Mouse (Mus musculus) MEL (cell line): ENCODE measurements around the gene Bap1. TPM values are rescaled to one million over a fixed set of nuclear protein-coding genes. Genes with fewer than 3 reads are reported as not detected.

Experiments used
- DNase-seq: peaks from one replicate; pipeline ENCODE4 v3.0.0; 2011; ENCODE audit warnings: low read depth, low spot score
- H3K27ac ChIP-seq: 2 replicates; pipeline ENCODE4 v1.5.1; 2012; ENCODE audit warnings: low read depth, mild to moderate bottlenecking, control low read depth, low read length, moderate library complexity; ENCODE audit not compliant: control insufficient read depth
- H3K27me3 ChIP-seq, 2 experiments: fragments of 150-350 bp in 1 of 2; sonication (generic) in 1 of 2; 2 replicates each; pipeline ENCODE4 v1.6.1; 2012; ENCODE audit warnings: low read length in 2 of 2, mild to moderate bottlenecking in 2 of 2, improper control_type of control experiment in 1 of 2, moderate library complexity in 1 of 2; ENCODE audit not compliant: insufficient read depth in 2 of 2, control insufficient read depth in 1 of 2
- H3K36me3 ChIP-seq, 2 experiments: 2 replicates each; pipeline ENCODE4 v1.6.1; 2012 to 2014; ENCODE audit warnings: low read length in 2 of 2, improper control_type of control experiment in 1 of 2, inconsistent platforms in 1 of 2, mild to moderate bottlenecking in 1 of 2; ENCODE audit not compliant: insufficient read depth in 2 of 2, control insufficient read depth in 1 of 2
- H3K4me1 ChIP-seq, 2 experiments: fragments of 150-350 bp in 1 of 2; sonication (generic) in 1 of 2; 2 replicates each; pipeline ENCODE4 v1.6.1; 2012; ENCODE audit warnings: low read length in 2 of 2, improper control_type of control experiment in 1 of 2, mild to moderate bottlenecking in 1 of 2; ENCODE audit not compliant: insufficient read depth in 2 of 2, control insufficient read depth in 1 of 2
- H3K4me3 ChIP-seq, 2 experiments: fragments of 150-350 bp in 1 of 2; sonication (generic) in 1 of 2; 2 replicates each; pipeline ENCODE4 v1.5.1; 2012; ENCODE audit warnings: low read depth in 2 of 2, low read length in 2 of 2, mild to moderate bottlenecking in 2 of 2, moderate library complexity in 2 of 2, control low read depth in 1 of 2, improper control_type of control experiment in 1 of 2; ENCODE audit not compliant: control insufficient read depth in 1 of 2, insufficient read depth in 1 of 2
- H3K79me2 ChIP-seq: 2 replicates; pipeline ENCODE4 v1.6.1; 2012; ENCODE audit warnings: mild to moderate bottlenecking, low read length, moderate library complexity; ENCODE audit not compliant: control insufficient read depth, poor library complexity, insufficient read depth
- H3K9ac ChIP-seq: 2 replicates; pipeline ENCODE4 v1.6.1; 2012; ENCODE audit warnings: low read depth, mild to moderate bottlenecking, control low read depth, low read length, moderate library complexity; ENCODE audit not compliant: control insufficient read depth, poor library complexity, severe bottlenecking
- H3K9me3 ChIP-seq: fragments of 150-350 bp; sonication (generic); replicated peaks from 2 replicates; pipeline ENCODE4 v1.6.1; 2012; ENCODE audit warnings: mild to moderate bottlenecking, low read length, improper control_type of control experiment, moderate library complexity; ENCODE audit not compliant: insufficient read depth
- BHLHE40 ChIP-seq: IDR thresholded peaks from 2 replicates; pipeline ENCODE4 v1.6.1; 2012; ENCODE audit warnings: low read depth, mild to moderate bottlenecking, inconsistent platforms, low read length, improper control_type of control experiment, borderline replicate concordance
- CTCF ChIP-seq, 3 experiments: IDR thresholded peaks in 2 of 3; conservative IDR thresholded peaks in 1 of 3; 2 replicates each; pipeline ENCODE4 v1.5.1; 2011 to 2012; ENCODE audit warnings: low read length in 3 of 3, low read depth in 2 of 3, mild to moderate bottlenecking in 2 of 3, improper control_type of control experiment in 1 of 3, inconsistent platforms in 1 of 3, mixed read lengths in 1 of 3, moderate library complexity in 1 of 3; ENCODE audit not compliant: control insufficient read depth in 1 of 3, insufficient read depth in 1 of 3, poor library complexity in 1 of 3, severe bottlenecking in 1 of 3
- HCFC1 ChIP-seq: IDR thresholded peaks from 2 replicates; pipeline ENCODE4 v1.6.1; 2012; ENCODE audit warnings: low read depth, mild to moderate bottlenecking, inconsistent platforms, low read length, improper control_type of control experiment, moderate library complexity
- MXI1 ChIP-seq: IDR thresholded peaks from 2 replicates; pipeline ENCODE4 v1.6.1; 2011; ENCODE audit warnings: mild to moderate bottlenecking, low read depth, low read length, improper control_type of control experiment
- MYC ChIP-seq: IDR thresholded peaks from 2 replicates; pipeline ENCODE4 v1.6.1; 2011; ENCODE audit warnings: low read depth, mild to moderate bottlenecking, low read length, improper control_type of control experiment, moderate library complexity
- POLR2A ChIP-seq, 2 experiments: IDR thresholded peaks; 2 replicates each; pipeline ENCODE4 v1.6.1; 2011 to 2012; ENCODE audit warnings: low read length in 2 of 2, mild to moderate bottlenecking in 2 of 2, control low read depth in 1 of 2, improper control_type of control experiment in 1 of 2, low read depth in 1 of 2, moderate library complexity in 1 of 2; ENCODE audit not compliant: control insufficient read depth in 1 of 2, insufficient read depth in 1 of 2, poor library complexity in 1 of 2
- POLR2AphosphoS2 ChIP-seq: IDR thresholded peaks from 2 replicates; pipeline ENCODE4 v1.6.1; 2011; ENCODE audit warnings: low read length, improper control_type of control experiment
- SMC3 ChIP-seq: IDR thresholded peaks from 2 replicates; pipeline ENCODE4 v1.6.1; 2011; ENCODE audit warnings: low read depth, low read length, improper control_type of control experiment
- TAL1 ChIP-seq: IDR thresholded peaks from 2 replicates; pipeline ENCODE4 v1.6.1; 2012; ENCODE audit warnings: mild to moderate bottlenecking, inconsistent platforms, low read length, moderate library complexity, mixed read lengths
- USF1 ChIP-seq: IDR thresholded peaks from 2 replicates; pipeline ENCODE4 v1.6.1; 2014; ENCODE audit warnings: low read depth, mild to moderate bottlenecking, inconsistent platforms, low read length, improper control_type of control experiment, moderate library complexity
- ZNF384 ChIP-seq: IDR thresholded peaks from 2 replicates; pipeline ENCODE4 v1.6.1; 2012; ENCODE audit warnings: low read depth, mild to moderate bottlenecking, inconsistent platforms, low read length, improper control_type of control experiment
- polyA plus RNA-seq, 2 experiments: library from polyadenylated mRNA; stranded (reverse) in 1 of 2; unstranded in 1 of 2; fragments of >175 nt in 1 of 2; fragments of >200 nt in 1 of 2; gene quantifications; 2 replicates each; pipeline versions ENCODE4 v1.2.1 to v1.2.4; 2012; ENCODE audit warnings: low replicate concordance in 2 of 2, low read depth in 1 of 2; ENCODE audit not compliant: insufficient read length in 2 of 2, insufficient read depth in 1 of 2, missing spikeins in 1 of 2
- total RNA-seq: library from RNA; depleted of rRNA; stranded (reverse); fragments of 300-350 nt; gene quantifications from 2 replicates; pipeline ENCODE4 v1.2.3, GENCODE M21; 2012; rRNA removed

The Bap1 gene
- total and polyA plus RNA-seq, 3 experiments: 85.4 to 177 (median 112) TPM

DNA sequence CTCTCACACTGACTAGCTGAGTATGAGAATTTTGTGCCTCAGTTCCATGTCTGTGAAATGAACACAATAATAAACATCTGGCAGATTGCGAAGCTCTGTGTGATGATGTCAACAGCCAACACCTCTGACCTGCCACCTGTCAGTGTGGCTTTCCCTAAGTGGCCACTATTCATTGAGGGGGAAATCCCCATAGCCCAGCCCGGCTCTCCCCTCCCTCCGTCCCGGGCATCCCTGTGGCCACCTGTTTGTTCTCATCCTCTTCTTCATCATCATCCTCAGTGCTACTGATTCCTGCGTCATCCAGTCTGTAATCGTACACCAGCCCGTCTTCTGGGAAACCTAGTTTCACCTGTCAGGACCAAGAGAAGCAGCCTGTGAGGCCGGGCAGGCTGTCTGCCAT, 34.5 kb downstream of the Bap1 start:
- Histone ChIP-seq H3K79me2 (no peaks in the 10 kb centered on the region), H3K27ac (no peak overlapping the region), H3K9me3 (no peaks in the 10 kb centered on the region), H3K27me3 (peaks cover 7 to 12% of the 10 kb centered on the region in 2 experiments), H3K4me1 (no peaks in the 10 kb centered on the region), H3K4me3 (no peak overlapping the region), H3K36me3 (no peaks in the 10 kb centered on the region), H3K9ac (no peak overlapping the region)
- DNase-seq: no peak
- TF ChIP-seq HCFC1: no peak
- TF ChIP-seq ZNF384: no peak
- no peak for TF ChIP-seq SMC3
- TF ChIP-seq POLR2A (IDR thresholded peaks at IDR 0.05; ENCODE audit: control insufficient read depth in 1 of 2, insufficient read depth in 1 of 2, low read depth in 1 of 2, low read length in 2 of 2, poor library complexity in 1 of 2): no peak
- no peak for TF ChIP-seq USF1
- no peak for TF ChIP-seq MXI1
- TF ChIP-seq MYC: no peak
- no peak for TF ChIP-seq POLR2AphosphoS2
- TF ChIP-seq TAL1: no peak
- TF ChIP-seq CTCF (IDR thresholded peaks at IDR 0.05 in 2 of 3, conservative IDR thresholded peaks at IDR 0.05 in 1 of 3; ENCODE audit: control insufficient read depth in 1 of 3, insufficient read depth in 1 of 3, low read depth in 2 of 3, low read length in 3 of 3, poor library complexity in 1 of 3, severe bottlenecking in 1 of 3): no peak
- no peak for TF ChIP-seq BHLHE40

Other genes with a start within 250 kb of the Bap1 start
- gene Spcs1, start 249.8 kb upstream of the Bap1 start, total RNA-seq: 165 and 208 TPM in 2 replicates
- gene Spcs1, start 249.8 kb upstream of the Bap1 start, polyA plus RNA-seq: 100 to 1,000 TPM; 188 to 419 TPM
- 28.7 and 31.1 TPM in 2 replicates for gene Pbrm1, start 232.3 kb upstream of the Bap1 start, total RNA-seq
- gene Pbrm1, start 232.3 kb upstream of the Bap1 start, polyA plus RNA-seq: 10 to 100 TPM; 32.4 to 62.0 TPM
- gene Gnl3, start 232.3 kb upstream of the Bap1 start, total RNA-seq: 217 and 257 TPM in 2 replicates
- gene Gnl3, start 232.3 kb upstream of the Bap1 start, polyA plus RNA-seq: 100 to 1,000 TPM; 151 to 332 TPM
- gene Smim4, start 122.5 kb upstream of the Bap1 start, total RNA-seq: 78.8 and 122 TPM in 2 replicates
- gene Smim4, start 122.5 kb upstream of the Bap1 start, polyA plus RNA-seq: 10 to 100 TPM in 1 of 2 experiments, not detected in 1; 87.8 TPM
- 168 and 172 TPM in 2 replicates for gene Nt5dc2, start 120.4 kb upstream of the Bap1 start, total RNA-seq
- 100 to 1,000 TPM; 291 to 349 TPM for gene Nt5dc2, start 120.4 kb upstream of the Bap1 start, polyA plus RNA-seq
- 0.15 TPM in 1 of 2 replicates, not detected in the other for gene Stab1, start 82.8 kb upstream of the Bap1 start, total RNA-seq
- under 1 TPM in 1 of 2 experiments, not detected in 1; 0.40 TPM for gene Stab1, start 82.8 kb upstream of the Bap1 start, polyA plus RNA-seq
- gene Tnnc1, start 43.1 kb upstream of the Bap1 start, total RNA-seq: not detected in 2 replicates
- under 1 TPM in 1 of 2 experiments, not detected in 1; 0.19 TPM for gene Tnnc1, start 43.1 kb upstream of the Bap1 start, polyA plus RNA-seq
- gene Nisch, start 34.5 kb upstream of the Bap1 start, total RNA-seq: 49.1 and 53.0 TPM in 2 replicates
- 100 to 1,000 TPM in 1 of 2 experiments, not detected in 1; 154 TPM for gene Nisch, start 34.5 kb upstream of the Bap1 start, polyA plus RNA-seq
- gene Sema3g, start 33.6 kb upstream of the Bap1 start, total RNA-seq: 0.03 and 0.04 TPM in 2 replicates
- gene Sema3g, start 33.6 kb upstream of the Bap1 start, polyA plus RNA-seq: under 1 TPM in 1 of 2 experiments, not detected in 1; 0.25 TPM
- 6.0 and 6.7 TPM in 2 replicates for gene Phf7, start 133 bp upstream of the Bap1 start, total RNA-seq
- 1 to 10 TPM in 1 of 2 experiments, not detected in 1; 7.6 TPM for gene Phf7, start 133 bp upstream of the Bap1 start, polyA plus RNA-seq
- gene Dnah1, start 72.4 kb downstream of the Bap1 start, total RNA-seq: 0.03 and 0.04 TPM in 2 replicates
- gene Dnah1, start 72.4 kb downstream of the Bap1 start, polyA plus RNA-seq: under 1 TPM in 1 of 2 experiments, not detected in 1; 0.11 TPM
- gene Capn7, start 85.2 kb downstream of the Bap1 start, total RNA-seq: 23.2 and 24.9 TPM in 2 replicates
- 10 to 100 TPM; 30.0 to 83.7 TPM for gene Capn7, start 85.2 kb downstream of the Bap1 start, polyA plus RNA-seq
- 0.19 and 0.36 TPM in 2 replicates for gene Sh3bp5, start 184.6 kb downstream of the Bap1 start, total RNA-seq
- gene Sh3bp5, start 184.6 kb downstream of the Bap1 start, polyA plus RNA-seq: 1 to 10 TPM in 1 of 2 experiments, not detected in 1; 1.0 TPM
- gene Eaf1, start 242.9 kb downstream of the Bap1 start, total RNA-seq: 44.4 and 50.6 TPM in 2 replicates
- gene Eaf1, start 242.9 kb downstream of the Bap1 start, polyA plus RNA-seq: 10 to 100 TPM in 1 of 2 experiments, not detected in 1; 67.2 TPM
- gene Mettl6, start 243.6 kb downstream of the Bap1 start, total RNA-seq: 35.6 TPM in 2 replicates
- gene Mettl6, start 243.6 kb downstream of the Bap1 start, polyA plus RNA-seq: 10 to 100 TPM in 1 of 2 experiments, not detected in 1; 39.2 TPM